Mouse (Mus musculus) erythroblast, embryonic 14.5 days (primary cell): ENCODE results near the gene Pth1r. TPM values are rescaled to one million over a fixed set of nuclear protein-coding genes. Genes with fewer than 3 reads are reported as not detected.

Experiments
- H3K27me3 ChIP-seq: 2 replicates; pipeline ENCODE4 v1.6.1; 2012; ENCODE audit warnings: inconsistent platforms; ENCODE audit not compliant: control insufficient read depth
- H3K36me3 ChIP-seq: 2 replicates; pipeline ENCODE4 v1.6.1; 2012; ENCODE audit warnings: mild to moderate bottlenecking, inconsistent platforms; ENCODE audit not compliant: control insufficient read depth
- H3K4me1 ChIP-seq: 2 replicates; pipeline ENCODE4 v1.6.1; 2012; ENCODE audit warnings: inconsistent platforms; ENCODE audit not compliant: control insufficient read depth
- H3K4me3 ChIP-seq: replicated peaks from 2 replicates; pipeline ENCODE3; 2012; ENCODE audit warnings: moderate library complexity, mild to moderate bottlenecking, inconsistent platforms
- H3K9me3 ChIP-seq: 2 replicates; pipeline ENCODE4 v1.6.1; 2012; ENCODE audit warnings: low read length, inconsistent platforms, mixed read lengths; ENCODE audit not compliant: control insufficient read depth
- GATA1 ChIP-seq: IDR thresholded peaks from 2 replicates; pipeline ENCODE4 v1.6.1; 2012; ENCODE audit warnings: low read length, inconsistent platforms, mixed read lengths
- TAL1 ChIP-seq: IDR thresholded peaks from 3 replicates; pipeline ENCODE4 v1.6.1; 2012; ENCODE audit warnings: low read length, inconsistent platforms, mixed read lengths
- polyA plus RNA-seq: library from polyadenylated mRNA; stranded (reverse); fragments of >175 nt; gene quantifications from 2 replicates; pipeline ENCODE4 v1.2.3, GENCODE M21; 2012

Gene Pth1r
- polyA plus RNA-seq, 1 experiment: not detected

GRCm38 (mm10) chr9:110697465-110697864 is 49.5 kb downstream of the Pth1r start:
- Histone ChIP-seq H3K36me3 (peaks cover 58% of the 10 kb centered on the region), H3K4me3 (no peak overlapping the region), H3K9me3 (no peaks in the 10 kb centered on the region), H3K27me3 (no peaks in the 10 kb centered on the region), H3K4me1 (peaks cover 44% of the 10 kb centered on the region)
- TF ChIP-seq TAL1 (no peak), GATA1 (no peak)

GRCm38 (mm10) chr9:110696427-110696826 is 50.5 kb downstream of the Pth1r start:
- H3K4me3 ChIP-seq: no peak overlapping the region
- H3K9me3 ChIP-seq: no peaks in the 10 kb centered on the region
- TF ChIP-seq TAL1 (no peak), GATA1 (no peak)
- H3K4me1 ChIP-seq: peaks cover 40% of the 10 kb centered on the region
- H3K36me3 ChIP-seq: peaks cover 56% of the 10 kb centered on the region
- H3K27me3 ChIP-seq: no peaks in the 10 kb centered on the region

GRCm38 (mm10) chr9:110695165-110695755 is 51.7 kb downstream of the Pth1r start:
- H3K36me3 ChIP-seq: peaks cover 48% of the 10 kb centered on the region
- H3K9me3 ChIP-seq: no peaks in the 10 kb centered on the region
- no peaks in the 10 kb centered on the region for H3K27me3 ChIP-seq
- TF ChIP-seq GATA1 (no peak), TAL1 (no peak)
- H3K4me1 ChIP-seq: peaks cover 29% of the 10 kb centered on the region
- no peak overlapping the region for H3K4me3 ChIP-seq

GRCm38 (mm10) chr9:110689261-110689779 is 57.6 kb downstream of the Pth1r start:
- no peak for TF ChIP-seq TAL1
- no peak for TF ChIP-seq GATA1
- peaks cover 18% of the 10 kb centered on the region for H3K36me3 ChIP-seq
- H3K9me3 ChIP-seq: no peaks in the 10 kb centered on the region
- no peak overlapping the region for H3K4me3 ChIP-seq
- H3K4me1 ChIP-seq: peaks cover 13% of the 10 kb centered on the region
- no peaks in the 10 kb centered on the region for H3K27me3 ChIP-seq

GRCm38 (mm10) chr9:110687846-110688245 is 59.1 kb downstream of the Pth1r start:
- TF ChIP-seq GATA1 (no peak), TAL1 (no peak)
- Histone ChIP-seq H3K36me3 (peaks cover 6% of the 10 kb centered on the region), H3K4me3 (no peak overlapping the region), H3K4me1 (peaks cover 21% of the 10 kb centered on the region), H3K9me3 (no peaks in the 10 kb centered on the region), H3K27me3 (no peaks in the 10 kb centered on the region)

- no peaks in the 10 kb centered on the region for H3K27me3 ChIP-seq
- peaks cover 23% of the 10 kb centered on the region for H3K4me1 ChIP-seq
- peaks cover 5% of the 10 kb centered on the region; the same call in 1 of the 2 replicates for H3K36me3 ChIP-seq
- TF ChIP-seq TAL1: no peak
- no peak for TF ChIP-seq GATA1
- no peak overlapping the region for H3K4me3 ChIP-seq
- H3K9me3 ChIP-seq: no peaks in the 10 kb centered on the region
These were observed 59.9 kb downstream of the Pth1r start for GRCm38 (mm10) chr9:110687061-110687460.

GRCm38 (mm10) chr9:110686472-110686871 is 60.5 kb downstream of the Pth1r start:
- TF ChIP-seq TAL1 (no peak), GATA1 (no peak)
- no peaks in the 10 kb centered on the region for H3K27me3 ChIP-seq
- H3K9me3 ChIP-seq: no peaks in the 10 kb centered on the region
- no peak overlapping the region for H3K4me3 ChIP-seq
- H3K36me3 ChIP-seq: peaks cover 5% of the 10 kb centered on the region; the same call in 1 of the 2 replicates
- H3K4me1 ChIP-seq: peaks cover 23% of the 10 kb centered on the region

GRCm38 (mm10) chr9:110685591-110685990 is 61.4 kb downstream of the Pth1r start:
- peaks cover 23% of the 10 kb centered on the region for H3K4me1 ChIP-seq
- no peak for TF ChIP-seq TAL1
- no peak for TF ChIP-seq GATA1
- no peak overlapping the region for H3K4me3 ChIP-seq
- H3K27me3 ChIP-seq: no peaks in the 10 kb centered on the region
- H3K9me3 ChIP-seq: no peaks in the 10 kb centered on the region
- H3K36me3 ChIP-seq: peaks cover 5% of the 10 kb centered on the region; the same call in 1 of the 2 replicates

- Histone ChIP-seq H3K9me3 (no peaks in the 10 kb centered on the region), H3K27me3 (no peaks in the 10 kb centered on the region), H3K36me3 (peaks cover 5% of the 10 kb centered on the region; the same call in 1 of the 2 replicates), H3K4me3 (no peak overlapping the region), H3K4me1 (peaks cover 23% of the 10 kb centered on the region)
- no peak for TF ChIP-seq TAL1
- no peak for TF ChIP-seq GATA1
These were observed 61.8 kb downstream of the Pth1r start for GRCm38 (mm10) chr9:110685187-110685586.
